Mouse (Mus musculus) lung, postnatal 36 days (tissue): ENCODE data around the gene Zfp418.
A peak's percentile ranks its signal among the peaks of the same experiment; 100 is the strongest.
"Not testable (repeated sequence)": the region's sequence is repeated elsewhere in the genome, so short reads cannot be mapped to it uniquely, and the experiment has no call there.

Experiments
- DNase-seq: peaks from one replicate; pipeline ENCODE4 v3.0.0; 2022; ENCODE audit warnings: mixed read lengths

Gene Zfp418

GRCm38 (mm10) chr7:7171227-7172147 lies at the start of gene Zfp418:
Gene Zfp418 (plus strand): TSS chr7:7171330.
- peak; percentile 84 for DNase-seq

GRCm38 (mm10) chr7:7121602-7121980 lies 49.5 kb upstream of the Zfp418 start:
- DNase-seq, result no peak

GRCm38 (mm10) chr7:7130491-7131124 lies 40.5 kb upstream of the Zfp418 start:
- not testable (repeated sequence) for DNase-seq

GRCm38 (mm10) chr7:7132751-7133150 lies 38.4 kb upstream of the Zfp418 start:
- no peak for DNase-seq

- peak; percentile 68 for DNase-seq
These were observed 34.7 kb upstream of the Zfp418 start, which contains the start of gene Zfp773 for GRCm38 (mm10) chr7:7136379-7136866. Gene Zfp773 (minus strand): TSS chr7:7136755.

- DNase-seq, result no peak
These were observed 26.9 kb upstream of the Zfp418 start for GRCm38 (mm10) chr7:7144215-7144614.

GRCm38 (mm10) chr7:7145991-7146608 lies 25.0 kb upstream of the Zfp418 start:
- DNase-seq, result no peak

GRCm38 (mm10) chr7:7185897-7186296 lies 14.8 kb downstream of the Zfp418 start:
- DNase-seq, result no peak

GRCm38 (mm10) chr7:7187417-7188190 lies 16.5 kb downstream of the Zfp418 start:
- DNase-seq, result peak; percentile 3

- DNase-seq, result peak; percentile 78
These were observed 17.2 kb downstream of the Zfp418 start for GRCm38 (mm10) chr7:7188191-7188942.

GRCm38 (mm10) chr7:7209313-7210151 lies 38.4 kb downstream of the Zfp418 start, which contains the start of gene Zfp772:
Gene Zfp772 (minus strand): TSS chr7:7209998.
- DNase-seq, result peak; percentile 77
